Mouse (Mus musculus) 3134 (cell line): Measurements from ENCODE around the gene Chchd1.
"Not testable (repeated sequence)": the region's sequence is repeated elsewhere in the genome, so short reads cannot be mapped to it uniquely, and the experiment has no call there.

Experiments
- DNase-seq: peaks from one replicate; pipeline ENCODE4 v3.0.0-alpha.2; 2011; ENCODE audit warnings: low spot score; ENCODE audit not compliant: insufficient read length; ENCODE audit errors: extremely low read depth

Gene Chchd1

GRCm38 (mm10) chr14:20682498-20682897 is 20.3 kb upstream of the Chchd1 start:
- DNase-seq: peak; percentile 41

GRCm38 (mm10) chr14:20686576-20686975 is 16.2 kb upstream of the Chchd1 start:
- no peak for DNase-seq

- DNase-seq: no peak
Observed at GRCm38 (mm10) chr14:20689009-20689408, 13.8 kb upstream of the Chchd1 start.

- DNase-seq: no peak
Observed at GRCm38 (mm10) chr14:20691772-20692171, 11.0 kb upstream of the Chchd1 start.

GRCm38 (mm10) chr14:20693589-20694101 is 9.2 kb upstream of the Chchd1 start:
- no peak for DNase-seq

- DNase-seq: peak; percentile 30
Observed at GRCm38 (mm10) chr14:20694185-20694883, 8.5 kb upstream of the Chchd1 start.

- peak; percentile 92 for DNase-seq
Observed at GRCm38 (mm10) chr14:20694884-20695760, 7.7 kb upstream of the Chchd1 start, which contains the start of gene Fut11. Fut11 (plus strand) TSS chr14:20694968.

- DNase-seq: no peak
Observed at GRCm38 (mm10) chr14:20695761-20696520, 6.9 kb upstream of the Chchd1 start.

GRCm38 (mm10) chr14:20696986-20697385 is 5.8 kb upstream of the Chchd1 start:
- DNase-seq: no peak

- no peak for DNase-seq
Observed at GRCm38 (mm10) chr14:20698515-20698914, 4.3 kb upstream of the Chchd1 start.

GRCm38 (mm10) chr14:20700362-20700761 is 2.4 kb upstream of the Chchd1 start:
- DNase-seq: no peak

- DNase-seq: no peak
Observed at GRCm38 (mm10) chr14:20701554-20701953, 1.3 kb upstream of the Chchd1 start.

- no peak for DNase-seq
Observed at GRCm38 (mm10) chr14:20702096-20702740, 588 bp upstream of the Chchd1 start.

GRCm38 (mm10) chr14:20703461-20703860 is 655 bp downstream of the Chchd1 start:
- not testable (repeated sequence) for DNase-seq

GRCm38 (mm10) chr14:20707201-20708190 is 4.7 kb downstream of the Chchd1 start, which contains the start of gene Zswim8:
Zswim8 (plus strand) TSS chr14:20707552.
- DNase-seq: peak; percentile 89

- no peak for DNase-seq
Observed at GRCm38 (mm10) chr14:20708239-20708638, 5.4 kb downstream of the Chchd1 start.

GRCm38 (mm10) chr14:20713832-20714231 is 11.0 kb downstream of the Chchd1 start:
- no peak for DNase-seq

- DNase-seq: no peak
Observed at GRCm38 (mm10) chr14:20718443-20718842, 15.6 kb downstream of the Chchd1 start.

GRCm38 (mm10) chr14:20719767-20720166 is 17.0 kb downstream of the Chchd1 start:
- DNase-seq: no peak
